Mouse (Mus musculus) MEL (cell line): Measurements from ENCODE around the gene Atp8b4. TPM values are rescaled to one million over a fixed set of nuclear protein-coding genes. Genes with fewer than 3 reads are reported as not detected.

Source experiments
- DNase-seq: peaks from one replicate; pipeline ENCODE4 v3.0.0; 2011; ENCODE audit warnings: low read depth, low spot score
- H3K27ac ChIP-seq: 2 replicates; pipeline ENCODE4 v1.5.1; 2012; ENCODE audit warnings: low read depth, mild to moderate bottlenecking, control low read depth, low read length, moderate library complexity; ENCODE audit not compliant: control insufficient read depth
- H3K27me3 ChIP-seq, 2 experiments: fragments of 150-350 bp in 1 of 2; sonication (generic) in 1 of 2; 2 replicates each; pipeline ENCODE4 v1.6.1; 2012; ENCODE audit warnings: low read length in 2 of 2, mild to moderate bottlenecking in 2 of 2, improper control_type of control experiment in 1 of 2, moderate library complexity in 1 of 2; ENCODE audit not compliant: insufficient read depth in 2 of 2, control insufficient read depth in 1 of 2
- H3K36me3 ChIP-seq, 2 experiments: 2 replicates each; pipeline ENCODE4 v1.6.1; 2012 to 2014; ENCODE audit warnings: low read length in 2 of 2, improper control_type of control experiment in 1 of 2, inconsistent platforms in 1 of 2, mild to moderate bottlenecking in 1 of 2; ENCODE audit not compliant: insufficient read depth in 2 of 2, control insufficient read depth in 1 of 2
- H3K4me1 ChIP-seq, 2 experiments: fragments of 150-350 bp in 1 of 2; sonication (generic) in 1 of 2; 2 replicates each; pipeline ENCODE4 v1.6.1; 2012; ENCODE audit warnings: low read length in 2 of 2, improper control_type of control experiment in 1 of 2, mild to moderate bottlenecking in 1 of 2; ENCODE audit not compliant: insufficient read depth in 2 of 2, control insufficient read depth in 1 of 2
- H3K4me3 ChIP-seq, 2 experiments: fragments of 150-350 bp in 1 of 2; sonication (generic) in 1 of 2; 2 replicates each; pipeline ENCODE4 v1.5.1; 2012; ENCODE audit warnings: low read depth in 2 of 2, low read length in 2 of 2, mild to moderate bottlenecking in 2 of 2, moderate library complexity in 2 of 2, control low read depth in 1 of 2, improper control_type of control experiment in 1 of 2; ENCODE audit not compliant: control insufficient read depth in 1 of 2, insufficient read depth in 1 of 2
- H3K79me2 ChIP-seq: 2 replicates; pipeline ENCODE4 v1.6.1; 2012; ENCODE audit warnings: mild to moderate bottlenecking, low read length, moderate library complexity; ENCODE audit not compliant: control insufficient read depth, poor library complexity, insufficient read depth
- H3K9ac ChIP-seq: 2 replicates; pipeline ENCODE4 v1.6.1; 2012; ENCODE audit warnings: low read depth, mild to moderate bottlenecking, control low read depth, low read length, moderate library complexity; ENCODE audit not compliant: control insufficient read depth, poor library complexity, severe bottlenecking
- H3K9me3 ChIP-seq: fragments of 150-350 bp; sonication (generic); replicated peaks from 2 replicates; pipeline ENCODE4 v1.6.1; 2012; ENCODE audit warnings: mild to moderate bottlenecking, low read length, improper control_type of control experiment, moderate library complexity; ENCODE audit not compliant: insufficient read depth
- BHLHE40 ChIP-seq: IDR thresholded peaks from 2 replicates; pipeline ENCODE4 v1.6.1; 2012; ENCODE audit warnings: low read depth, mild to moderate bottlenecking, inconsistent platforms, low read length, improper control_type of control experiment, borderline replicate concordance
- CHD1 ChIP-seq: IDR thresholded peaks from 2 replicates; pipeline ENCODE4 v1.6.1; 2012; ENCODE audit warnings: low read depth, mild to moderate bottlenecking, inconsistent platforms, low read length, improper control_type of control experiment
- CHD2 ChIP-seq: IDR thresholded peaks from 2 replicates; pipeline ENCODE4 v1.6.1; 2011; ENCODE audit warnings: low read length, improper control_type of control experiment
- CTCF ChIP-seq, 3 experiments: IDR thresholded peaks in 2 of 3; conservative IDR thresholded peaks in 1 of 3; 2 replicates each; pipeline ENCODE4 v1.5.1; 2011 to 2012; ENCODE audit warnings: low read length in 3 of 3, low read depth in 2 of 3, mild to moderate bottlenecking in 2 of 3, improper control_type of control experiment in 1 of 3, inconsistent platforms in 1 of 3, mixed read lengths in 1 of 3, moderate library complexity in 1 of 3; ENCODE audit not compliant: control insufficient read depth in 1 of 3, insufficient read depth in 1 of 3, poor library complexity in 1 of 3, severe bottlenecking in 1 of 3
- E2F4 ChIP-seq: IDR thresholded peaks from 2 replicates; pipeline ENCODE4 v1.6.1; 2011; ENCODE audit warnings: low read depth, low read length, improper control_type of control experiment, borderline replicate concordance
- ELF1 ChIP-seq: IDR thresholded peaks from 2 replicates; pipeline ENCODE4 v1.6.1; 2014; ENCODE audit warnings: low read depth, mild to moderate bottlenecking, inconsistent platforms, low read length, improper control_type of control experiment, moderate library complexity
- GABPA ChIP-seq: IDR thresholded peaks from 2 replicates; pipeline ENCODE4 v1.6.1; 2012; ENCODE audit warnings: low read depth, mild to moderate bottlenecking, inconsistent platforms, low read length, improper control_type of control experiment, moderate library complexity
- GATA1 ChIP-seq: IDR thresholded peaks from 2 replicates; pipeline ENCODE4 v1.6.1; 2011; ENCODE audit warnings: low read depth, low read length, improper control_type of control experiment
- HCFC1 ChIP-seq: IDR thresholded peaks from 2 replicates; pipeline ENCODE4 v1.6.1; 2012; ENCODE audit warnings: low read depth, mild to moderate bottlenecking, inconsistent platforms, low read length, improper control_type of control experiment, moderate library complexity
- MAX ChIP-seq: IDR thresholded peaks from 2 replicates; pipeline ENCODE4 v1.6.1; 2011; ENCODE audit warnings: low read length, improper control_type of control experiment
- MAZ ChIP-seq: IDR thresholded peaks from 2 replicates; pipeline ENCODE4 v1.6.1; 2012; ENCODE audit warnings: low read depth, mild to moderate bottlenecking, inconsistent platforms, low read length, improper control_type of control experiment
- MXI1 ChIP-seq: IDR thresholded peaks from 2 replicates; pipeline ENCODE4 v1.6.1; 2011; ENCODE audit warnings: mild to moderate bottlenecking, low read depth, low read length, improper control_type of control experiment
- MYB ChIP-seq: IDR thresholded peaks from 2 replicates; pipeline ENCODE4 v1.6.1; 2011; ENCODE audit warnings: mild to moderate bottlenecking, low read depth, low read length, improper control_type of control experiment
- MYC ChIP-seq: IDR thresholded peaks from 2 replicates; pipeline ENCODE4 v1.6.1; 2011; ENCODE audit warnings: low read depth, mild to moderate bottlenecking, low read length, improper control_type of control experiment, moderate library complexity
- NRF1 ChIP-seq: IDR thresholded peaks from 2 replicates; pipeline ENCODE4 v1.6.1; 2014; ENCODE audit warnings: low read depth, mild to moderate bottlenecking, inconsistent platforms, low read length, improper control_type of control experiment, moderate library complexity; ENCODE audit not compliant: poor library complexity, insufficient read depth, severe bottlenecking
- POLR2A ChIP-seq, 2 experiments: IDR thresholded peaks; 2 replicates each; pipeline ENCODE4 v1.6.1; 2011 to 2012; ENCODE audit warnings: low read length in 2 of 2, mild to moderate bottlenecking in 2 of 2, control low read depth in 1 of 2, improper control_type of control experiment in 1 of 2, low read depth in 1 of 2, moderate library complexity in 1 of 2; ENCODE audit not compliant: control insufficient read depth in 1 of 2, insufficient read depth in 1 of 2, poor library complexity in 1 of 2
- POLR2AphosphoS2 ChIP-seq: IDR thresholded peaks from 2 replicates; pipeline ENCODE4 v1.6.1; 2011; ENCODE audit warnings: low read length, improper control_type of control experiment
- POLR2AphosphoS5 ChIP-seq: IDR thresholded peaks from 2 replicates; pipeline ENCODE4 v1.6.1; 2012; ENCODE audit warnings: low read depth, borderline replicate concordance, mild to moderate bottlenecking, inconsistent platforms, low read length, moderate library complexity, mixed read lengths
- RCOR1 ChIP-seq: IDR thresholded peaks from 2 replicates; pipeline ENCODE4 v1.6.1; 2012; ENCODE audit warnings: low read depth, mild to moderate bottlenecking, inconsistent platforms, low read length, improper control_type of control experiment
- SIN3A ChIP-seq: IDR thresholded peaks from 2 replicates; pipeline ENCODE4 v1.6.1; 2012; ENCODE audit warnings: low read length, improper control_type of control experiment, inconsistent platforms
- TAL1 ChIP-seq: IDR thresholded peaks from 2 replicates; pipeline ENCODE4 v1.6.1; 2012; ENCODE audit warnings: mild to moderate bottlenecking, inconsistent platforms, low read length, moderate library complexity, mixed read lengths
- TBP ChIP-seq: IDR thresholded peaks from 2 replicates; pipeline ENCODE4 v1.8.0; 2011; ENCODE audit warnings: low read depth, low read length, improper control_type of control experiment
- TCF12 ChIP-seq: IDR thresholded peaks from 2 replicates; pipeline ENCODE4 v1.6.1; 2014; ENCODE audit warnings: low read depth, mild to moderate bottlenecking, inconsistent platforms, low read length, improper control_type of control experiment, moderate library complexity
- UBTF ChIP-seq: IDR thresholded peaks from 2 replicates; pipeline ENCODE4 v1.6.1; 2012; ENCODE audit warnings: low read depth, mild to moderate bottlenecking, inconsistent platforms, low read length, improper control_type of control experiment, moderate library complexity, borderline replicate concordance; ENCODE audit not compliant: insufficient read depth
- USF2 ChIP-seq, 2 experiments: IDR thresholded peaks; 2 replicates each; pipeline ENCODE4 v1.6.1; 2011 to 2012; ENCODE audit warnings: improper control_type of control experiment in 2 of 2, low read length in 2 of 2, borderline replicate concordance in 1 of 2, inconsistent platforms in 1 of 2, low read depth in 1 of 2, mild to moderate bottlenecking in 1 of 2; ENCODE audit not compliant: insufficient read depth in 1 of 2
- ZKSCAN1 ChIP-seq: IDR thresholded peaks from 2 replicates; pipeline ENCODE4 v1.6.1; 2012; ENCODE audit warnings: low read depth, mild to moderate bottlenecking, inconsistent platforms, low read length, improper control_type of control experiment, moderate library complexity
- ZNF384 ChIP-seq: IDR thresholded peaks from 2 replicates; pipeline ENCODE4 v1.6.1; 2012; ENCODE audit warnings: low read depth, mild to moderate bottlenecking, inconsistent platforms, low read length, improper control_type of control experiment
- polyA plus RNA-seq, 2 experiments: library from polyadenylated mRNA; stranded (reverse) in 1 of 2; unstranded in 1 of 2; fragments of >175 nt in 1 of 2; fragments of >200 nt in 1 of 2; gene quantifications; 2 replicates each; pipeline versions ENCODE4 v1.2.1 to v1.2.4; 2012; ENCODE audit warnings: low replicate concordance in 2 of 2, low read depth in 1 of 2; ENCODE audit not compliant: insufficient read length in 2 of 2, insufficient read depth in 1 of 2, missing spikeins in 1 of 2
- total RNA-seq: library from RNA; depleted of rRNA; stranded (reverse); fragments of 300-350 nt; gene quantifications from 2 replicates; pipeline ENCODE4 v1.2.3, GENCODE M21; 2012

Atp8b4 gene
- total and polyA plus RNA-seq, 3 experiments, result not detected

DNA sequence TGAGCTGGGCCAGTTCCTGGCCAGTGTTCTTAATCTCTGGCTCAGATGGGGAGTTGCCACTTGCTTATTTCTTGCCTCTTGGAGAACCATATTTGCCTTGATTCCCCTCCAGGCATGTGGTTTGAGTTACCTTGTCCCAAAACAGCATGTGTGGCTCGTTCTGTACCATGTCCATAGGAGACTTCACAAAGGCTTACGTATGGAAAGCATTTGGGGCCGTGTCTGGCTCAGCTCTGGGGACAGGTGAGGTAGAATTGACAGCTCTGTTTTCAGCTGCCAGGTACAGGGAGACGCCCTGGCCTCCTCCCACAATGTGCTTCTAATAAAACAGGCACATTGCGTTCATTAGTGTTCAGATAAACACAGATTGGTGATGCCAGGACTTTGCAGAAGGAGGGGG is 195.9 kb downstream of the Atp8b4 start:
- no peaks in the 10 kb centered on the region for H3K36me3 ChIP-seq
- no peak overlapping the region for H3K9ac ChIP-seq
- no peak overlapping the region for H3K27ac ChIP-seq
- DNase-seq, result no peak
- H3K4me1 ChIP-seq, result no peaks in the 10 kb centered on the region
- no peaks in the 10 kb centered on the region for H3K27me3 ChIP-seq
- no peaks in the 10 kb centered on the region for H3K79me2 ChIP-seq
- no peak for TF ChIP-seq USF2 (IDR thresholded peaks at IDR 0.05; ENCODE audit: borderline replicate concordance in 1 of 2, insufficient read depth in 1 of 2, low read depth in 1 of 2, low read length in 2 of 2)
- TF ChIP-seq MAZ, result no peak
- no peak for TF ChIP-seq GATA1
- TF ChIP-seq MXI1, result no peak
- no peak for TF ChIP-seq TAL1
- TF ChIP-seq MYC, result no peak
- TF ChIP-seq TCF12, result no peak
- no peak for TF ChIP-seq CHD1
- TF ChIP-seq HCFC1, result no peak
- no peak for TF ChIP-seq UBTF
- no peak for TF ChIP-seq SIN3A
- H3K9me3 ChIP-seq, result no peaks in the 10 kb centered on the region
- H3K4me3 ChIP-seq, result no peak overlapping the region

DNA sequence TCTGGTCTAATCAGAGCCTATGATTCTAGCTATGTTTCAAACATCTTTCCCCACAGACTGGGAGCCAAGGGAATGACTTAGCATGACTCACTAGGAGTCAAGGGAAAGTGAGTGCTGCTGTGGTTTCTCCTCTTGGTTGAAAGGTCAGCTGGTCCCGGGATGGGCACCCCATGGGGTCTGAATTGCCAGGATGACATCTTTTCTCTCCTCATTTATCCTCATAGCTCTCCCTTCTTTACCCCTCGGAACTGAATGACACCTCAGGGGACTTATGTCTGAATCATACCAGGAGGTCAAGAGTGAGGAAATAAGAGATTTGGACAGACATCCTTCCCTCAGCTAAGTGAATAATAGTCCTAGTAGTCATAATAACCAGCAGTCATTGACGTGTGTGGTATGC is 197.2 kb downstream of the Atp8b4 start:
- Histone ChIP-seq H3K4me1 (no peaks in the 10 kb centered on the region), H3K36me3 (no peaks in the 10 kb centered on the region), H3K9me3 (no peaks in the 10 kb centered on the region), H3K9ac (no peak overlapping the region), H3K27ac (no peak overlapping the region), H3K79me2 (no peaks in the 10 kb centered on the region)
- DNase-seq, result no peak
- no peak for TF ChIP-seq MYB
- no peak for TF ChIP-seq MYC
- TF ChIP-seq E2F4, result no peak
- no peak for TF ChIP-seq UBTF
- TF ChIP-seq MAZ, result no peak
- TF ChIP-seq TAL1, result no peak
- no peak for TF ChIP-seq MAX
- TF ChIP-seq POLR2A (IDR thresholded peaks at IDR 0.05; ENCODE audit: control insufficient read depth in 1 of 2, insufficient read depth in 1 of 2, low read depth in 1 of 2, low read length in 2 of 2, poor library complexity in 1 of 2), result no peak
- no peak for TF ChIP-seq ZNF384
- TF ChIP-seq, all 39 proteins: peak for 0
- H3K27me3 ChIP-seq, result no peaks in the 10 kb centered on the region
- H3K4me3 ChIP-seq, result no peak overlapping the region

DNA sequence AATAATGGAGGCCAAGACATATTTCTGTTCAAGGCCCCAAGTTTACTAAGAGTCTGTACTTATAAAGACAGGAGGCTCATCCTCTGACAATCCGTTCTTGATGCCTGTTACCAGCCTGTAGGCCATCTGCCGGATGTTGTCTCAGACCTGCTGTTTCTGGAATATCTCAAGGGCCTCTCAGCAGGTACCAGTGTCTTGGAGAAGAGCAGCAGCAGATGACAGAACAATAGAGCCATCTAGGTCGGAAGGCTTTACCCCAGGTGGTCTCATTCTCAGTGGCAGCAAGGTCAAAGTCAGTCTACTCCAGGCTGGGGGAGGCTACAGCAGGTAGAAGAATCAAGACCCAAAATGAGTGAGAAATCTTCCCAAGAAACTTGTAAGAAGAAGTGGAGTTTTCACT is 198.1 kb downstream of the Atp8b4 start:
- DNase-seq, result no peak
- Histone ChIP-seq H3K9ac (no peak overlapping the region), H3K27ac (no peak overlapping the region), H3K36me3 (no peaks in the 10 kb centered on the region), H3K4me3 (no peak overlapping the region), H3K27me3 (no peaks in the 10 kb centered on the region), H3K4me1 (no peaks in the 10 kb centered on the region), H3K79me2 (no peaks in the 10 kb centered on the region), H3K9me3 (no peaks in the 10 kb centered on the region)
- TF ChIP-seq BHLHE40 (no peak), MYB (no peak), CHD2 (no peak), NRF1 (no peak), HCFC1 (no peak), GABPA (no peak), ZKSCAN1 (no peak), POLR2AphosphoS2 (no peak), ZNF384 (no peak), TBP (no peak), POLR2AphosphoS5 (no peak), ELF1 (no peak), POLR2A (IDR thresholded peaks at IDR 0.05; ENCODE audit: control insufficient read depth in 1 of 2, insufficient read depth in 1 of 2, low read depth in 1 of 2, low read length in 2 of 2, poor library complexity in 1 of 2) (no peak), MYC (no peak), RCOR1 (no peak), CTCF (IDR thresholded peaks at IDR 0.05 in 2 of 3, conservative IDR thresholded peaks at IDR 0.05 in 1 of 3; ENCODE audit: control insufficient read depth in 1 of 3, insufficient read depth in 1 of 3, low read depth in 2 of 3, low read length in 3 of 3, poor library complexity in 1 of 3, severe bottlenecking in 1 of 3) (no peak)
